Mouse (Mus musculus) forebrain, embryonic 11.5 days (tissue): ENCODE measurements at regions not wholly inside any gene's neighbourhood (a gene's known extent, or its start where the extent isn't known, plus 50 kb on each side); places are given as distances from the start of the nearest gene placed in this dataset.
"Not testable (repeated sequence)": the region's sequence is repeated elsewhere in the genome, so short reads cannot be mapped to it uniquely, and the experiment has no call there.

Experiments
- ATAC-seq: fragments of 200-750 bp; cut with Nextera tagmentation; replicated peaks from 2 replicates; pipeline ENCODE4 v1.8.0; 2017; ENCODE audit warnings: moderate TSS enrichment; ENCODE audit not compliant: low FRiP score
- DNase-seq: peaks from one replicate; pipeline ENCODE4 v3.0.0-alpha.2; 2017; ENCODE audit warnings: low spot score
- H3K27ac ChIP-seq: fragments of 300-500 bp; sonication (generic); 2 replicates; pipeline ENCODE4 v1.5.1; 2014; ENCODE audit warnings: low read depth, low read length
- H3K27me3 ChIP-seq: fragments of 300-500 bp; sonication (generic); 2 replicates; pipeline ENCODE4 v1.6.1; 2014; ENCODE audit warnings: mild to moderate bottlenecking, low read length, mixed read lengths; ENCODE audit not compliant: control insufficient read depth, insufficient read depth
- H3K36me3 ChIP-seq: fragments of 300-500 bp; sonication (generic); 2 replicates; pipeline ENCODE4 v1.6.1; 2014; ENCODE audit warnings: mild to moderate bottlenecking, low read length, moderate library complexity, mixed read lengths; ENCODE audit not compliant: control insufficient read depth, insufficient read depth
- H3K4me1 ChIP-seq: fragments of 300-500 bp; sonication (generic); replicated peaks from 2 replicates; pipeline ENCODE4 v1.6.1; 2014; ENCODE audit warnings: low read length, mixed read lengths; ENCODE audit not compliant: control insufficient read depth, insufficient read depth
- H3K4me2 ChIP-seq: fragments of 300-500 bp; sonication (generic); 2 replicates; pipeline ENCODE4 v1.6.1; 2014; ENCODE audit warnings: low read depth, mild to moderate bottlenecking, low read length, moderate library complexity, mixed read lengths; ENCODE audit not compliant: severe bottlenecking
- H3K4me3 ChIP-seq: fragments of 300-500 bp; sonication (generic); 2 replicates; pipeline ENCODE4 v1.5.1; 2014; ENCODE audit warnings: low read depth, low read length
- H3K9ac ChIP-seq: fragments of 300-500 bp; sonication (generic); 2 replicates; pipeline ENCODE4 v1.6.1; 2014; ENCODE audit warnings: low read length
- H3K9me3 ChIP-seq: fragments of 300-500 bp; sonication (generic); 2 replicates; pipeline ENCODE4 v1.6.1; 2016; ENCODE audit warnings: low read length, mixed read lengths; ENCODE audit not compliant: control insufficient read depth
- WGBS: fragments of 180-500 bp; shearing (Covaris S2); extraction: QIAGEN DNeasy Blood & Tissue Kit; methylation state at CpG from one replicate; pipeline ENCODE4 v1.1.7; 2014; 5-methylcytosine and 5-hydroxymethylcytosine counted together

DNA sequence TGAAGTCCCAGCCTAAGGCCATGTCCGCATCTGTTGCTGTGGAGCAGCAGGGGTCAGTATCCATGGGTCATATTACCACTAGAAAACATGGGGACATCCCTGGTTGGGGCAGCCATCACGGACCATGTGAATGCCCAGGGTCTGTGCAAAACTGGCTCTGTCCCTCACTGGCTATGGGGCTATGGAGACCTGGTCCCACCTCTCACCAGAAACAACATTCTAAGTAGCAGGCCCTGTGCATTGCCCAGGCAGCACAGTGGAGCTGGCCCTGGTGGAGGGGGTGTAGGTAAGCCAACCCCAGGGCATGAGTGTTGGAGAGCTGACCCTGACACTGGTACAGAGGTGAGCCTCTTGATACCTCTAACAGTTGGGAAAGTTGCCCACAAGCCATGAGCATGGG lies 213.7 kb downstream of the Macc1 start:
- DNase-seq (peak; percentile 48), ATAC-seq (no peak; the same call in 1 of the 2 replicates)
- Histone ChIP-seq H3K9ac (no peak overlapping the region), H3K27ac (no peak overlapping the region), H3K4me3 (no peak overlapping the region), H3K27me3 (no peaks in the 10 kb centered on the region), H3K4me1 (no peaks in the 10 kb centered on the region), H3K9me3 (no peaks in the 10 kb centered on the region), H3K36me3 (no peaks in the 10 kb centered on the region), H3K4me2 (no peak overlapping the region)
- 83% methylated on average over 2 of the region's 2 CpGs for WGBS

DNA sequence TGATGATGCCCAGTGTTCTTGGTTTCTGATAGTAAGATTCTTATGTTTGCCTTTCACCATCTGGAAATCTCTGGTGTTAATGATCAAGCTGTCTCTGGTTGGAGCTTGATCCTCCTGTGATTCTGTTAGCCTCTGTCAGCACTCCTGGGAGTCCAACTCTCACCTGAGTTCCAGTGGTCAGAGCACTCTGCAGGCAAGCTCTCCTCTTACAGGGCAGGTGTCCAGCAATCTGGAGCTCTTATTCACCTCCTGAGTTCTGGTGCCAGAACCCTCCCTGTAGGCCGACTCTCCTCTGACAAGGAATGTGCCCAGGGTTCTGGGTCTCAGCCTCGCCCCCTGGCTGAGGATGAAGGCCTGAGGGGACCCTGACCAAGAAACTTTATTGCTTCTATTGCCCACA lies 234.3 kb downstream of the Macc1 start:
- not testable (repeated sequence) for H3K36me3 ChIP-seq, H3K9me3 ChIP-seq, H3K27ac ChIP-seq, H3K4me3 ChIP-seq, H3K4me2 ChIP-seq, ATAC-seq, H3K4me1 ChIP-seq, DNase-seq, H3K9ac ChIP-seq, H3K27me3 ChIP-seq
- WGBS, result 84% methylated on average over 2 of the region's 2 CpGs

DNA sequence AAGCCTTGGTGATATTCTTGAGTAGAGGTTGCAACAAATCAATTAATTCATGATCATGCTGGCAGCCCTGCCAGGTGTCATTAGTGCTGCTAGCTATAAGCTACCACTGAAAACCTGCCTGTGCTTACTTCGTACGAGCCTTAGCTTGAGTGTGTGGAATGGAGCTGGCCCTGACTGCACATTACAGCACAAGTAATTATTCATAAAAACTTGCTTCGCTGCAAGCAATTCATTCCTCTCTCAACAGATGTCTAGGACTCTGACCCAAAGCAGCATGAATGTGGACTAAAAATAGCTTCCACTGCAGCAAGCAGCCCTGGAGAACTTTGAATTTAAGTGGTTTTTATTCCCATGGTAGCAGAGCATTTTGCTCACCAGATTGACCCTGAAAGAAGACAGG lies 262.6 kb downstream of the Macc1 start:
- no peak overlapping the region for H3K4me2 ChIP-seq
- WGBS, result 76% methylated on average over 3 of the region's 3 CpGs
- H3K36me3 ChIP-seq, result no peaks in the 10 kb centered on the region
- no peaks in the 10 kb centered on the region; the same call in 1 of the 2 replicates for H3K9me3 ChIP-seq
- DNase-seq, result no peak
- no peak for ATAC-seq
- no peaks in the 10 kb centered on the region for H3K27me3 ChIP-seq
- no peaks in the 10 kb centered on the region for H3K4me1 ChIP-seq
- no peak overlapping the region for H3K4me3 ChIP-seq
- no peak overlapping the region for H3K9ac ChIP-seq
- H3K27ac ChIP-seq, result no peak overlapping the region

DNA sequence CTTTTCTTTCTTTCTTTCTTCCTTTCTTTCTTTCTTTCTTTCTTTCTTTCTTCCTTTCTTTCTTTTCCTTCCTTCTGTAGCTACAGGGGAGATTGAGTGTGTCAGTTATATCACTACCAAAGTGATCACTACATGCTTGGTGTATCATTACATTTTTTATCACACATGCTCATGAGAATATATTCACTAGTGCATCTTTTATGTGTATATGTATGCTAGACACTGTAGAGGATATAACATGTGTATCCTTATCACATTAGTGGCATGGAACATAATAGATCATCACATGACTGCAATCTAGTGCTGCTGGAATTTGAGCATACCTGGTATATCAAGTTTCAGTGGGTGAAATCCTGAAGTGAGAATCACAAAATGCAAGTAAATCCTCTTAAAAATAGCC lies 263.2 kb downstream of the Macc1 start:
- ATAC-seq, result no peak
- Histone ChIP-seq H3K27ac (no peak overlapping the region), H3K9ac (no peak overlapping the region), H3K4me2 (no peak overlapping the region), H3K27me3 (no peaks in the 10 kb centered on the region), H3K4me3 (no peak overlapping the region), H3K9me3 (no peaks in the 10 kb centered on the region; the same call in 1 of the 2 replicates), H3K36me3 (no peaks in the 10 kb centered on the region), H3K4me1 (no peaks in the 10 kb centered on the region)
- DNase-seq, result no peak

DNA sequence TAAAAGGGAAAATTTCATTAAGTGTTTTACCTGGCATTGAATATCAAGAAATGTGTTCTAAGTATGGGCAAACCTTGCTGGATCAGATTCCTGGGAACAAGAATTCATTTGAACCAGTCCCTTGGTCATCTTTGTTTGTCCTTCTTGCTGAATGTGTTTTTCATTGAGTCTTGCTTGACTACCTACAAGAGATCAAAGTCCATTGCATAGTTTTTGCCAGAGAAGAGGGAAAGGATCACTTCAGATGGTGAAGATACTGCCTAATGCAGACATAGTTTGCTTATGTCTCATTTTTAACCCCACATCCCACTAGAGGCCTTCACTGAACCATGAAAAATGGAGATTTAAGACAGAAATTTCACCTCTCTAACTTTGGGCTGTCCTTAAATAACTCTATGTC lies 287.3 kb downstream of the Macc1 start:
- DNase-seq (no peak), ATAC-seq (no peak)
- Histone ChIP-seq H3K27me3 (no peaks in the 10 kb centered on the region), H3K4me2 (no peak overlapping the region), H3K4me3 (no peak overlapping the region), H3K27ac (no peak overlapping the region), H3K36me3 (no peaks in the 10 kb centered on the region), H3K9me3 (no peaks in the 10 kb centered on the region), H3K9ac (no peak overlapping the region), H3K4me1 (no peaks in the 10 kb centered on the region)

DNA sequence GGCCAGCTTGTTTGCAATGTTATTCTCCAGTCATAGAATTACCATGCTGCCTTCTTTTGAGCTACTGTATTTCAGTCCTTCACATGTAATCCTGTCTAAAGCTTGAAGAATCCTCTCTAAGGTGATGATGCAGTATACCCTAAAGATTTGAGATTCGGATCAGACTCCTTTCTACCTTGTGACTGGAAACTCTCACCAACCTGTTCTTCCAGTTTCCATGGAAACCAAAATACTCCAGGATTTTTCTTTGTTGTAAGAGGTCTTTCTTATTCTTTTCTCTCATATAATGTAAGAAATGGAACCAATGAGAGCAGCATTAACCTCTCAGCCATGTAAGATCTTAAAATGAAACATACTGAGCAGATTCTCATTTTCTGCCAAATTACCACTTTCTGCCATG lies 310.2 kb downstream of the Macc1 start:
- DNase-seq, result no peak

DNA sequence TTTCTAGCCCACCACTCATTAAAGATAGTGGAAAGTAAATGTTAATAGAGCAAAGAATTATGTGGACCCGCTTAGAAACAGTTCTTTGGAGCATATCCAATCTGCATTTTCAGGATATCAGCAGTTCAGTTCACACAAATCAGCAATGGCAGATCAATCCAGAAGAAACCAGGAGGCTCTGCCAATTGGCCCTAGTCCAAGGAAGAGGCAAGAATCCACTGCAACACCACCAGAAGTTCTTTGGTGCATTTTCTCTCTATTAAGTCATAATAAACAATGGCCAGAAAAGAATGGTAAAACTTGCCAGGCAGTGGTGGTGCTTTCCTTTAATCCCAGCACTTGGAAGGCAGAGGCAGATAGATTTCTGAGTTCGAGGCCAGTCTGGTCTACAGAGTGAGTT lies 290.3 kb upstream of the Tmem196 start:
- Histone ChIP-seq H3K4me2 (no peak overlapping the region), H3K9ac (no peak overlapping the region), H3K4me1 (no peaks in the 10 kb centered on the region), H3K27me3 (no peaks in the 10 kb centered on the region), H3K4me3 (no peak overlapping the region), H3K9me3 (no peaks in the 10 kb centered on the region), H3K36me3 (no peaks in the 10 kb centered on the region), H3K27ac (no peak overlapping the region)
- 87% methylated on average over 2 of the region's 2 CpGs for WGBS
- ATAC-seq (no peak), DNase-seq (no peak)

More for the DNA sequence above, 310.2 kb downstream of the Macc1 start:
- Histone ChIP-seq H3K4me2 (no peak overlapping the region), H3K27me3 (no peaks in the 10 kb centered on the region), H3K9me3 (no peaks in the 10 kb centered on the region), H3K9ac (no peak overlapping the region), H3K4me3 (no peak overlapping the region), H3K27ac (no peak overlapping the region), H3K36me3 (no peaks in the 10 kb centered on the region), H3K4me1 (no peaks in the 10 kb centered on the region)
- ATAC-seq, result no peak
- 62% methylated on average over 1 of the region's 1 CpGs for WGBS
